Mouse (Mus musculus) liver, postnatal 0 days (tissue): ENCODE results near the gene Chd6.

Experiments used
- CTCF ChIP-seq: sonication (generic); IDR thresholded peaks from 2 replicates; pipeline ENCODE4 v1.5.1; 2016; ENCODE audit warnings: antibody characterized with exemption, low read depth
- EP300 ChIP-seq: IDR thresholded peaks from 2 replicates; pipeline ENCODE4 v1.6.1; 2016; ENCODE audit warnings: antibody characterized with exemption, low read depth, mild to moderate bottlenecking

- TF ChIP-seq CTCF (no peak), EP300 (no peak)
Observed at GRCm38 (mm10) chr2:160960956-160961646, 147.8 kb downstream of the Chd6 start.
